Mouse (Mus musculus): ENCODE measurements around the gene Pla2g16.

DNA sequence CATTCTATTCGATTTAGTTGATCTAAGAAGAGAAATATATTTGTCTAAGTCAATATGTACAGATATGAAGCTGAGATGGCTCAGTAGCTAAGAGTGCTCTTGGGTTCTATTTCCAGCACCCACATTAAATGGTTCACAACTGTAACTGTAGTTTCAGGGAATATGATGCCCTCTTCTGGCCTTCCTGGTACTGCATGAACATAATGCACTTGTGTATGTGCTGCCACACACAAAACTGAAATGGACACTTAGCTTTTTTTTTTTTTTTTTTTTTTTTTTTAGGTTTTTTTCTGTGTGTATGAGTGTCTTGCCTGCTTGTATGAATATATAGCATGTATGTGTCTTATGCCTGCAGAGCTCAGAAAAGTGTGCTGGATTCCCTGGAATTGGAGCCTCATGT is 34.0 kb upstream of the Pla2g16 start:
- TF ChIP-seq CTCF (IDR thresholded peaks at IDR 0.05; ENCODE audit: borderline replicate concordance, extremely low read depth, insufficient read depth, insufficient read length) (no peak), POLR2A (IDR thresholded peaks at IDR 0.05; ENCODE audit: borderline replicate concordance, extremely low read depth, insufficient read depth, insufficient read length, poor library complexity, severe bottlenecking) (no peak)
